Mouse (Mus musculus) liver, postnatal 0 days (tissue): ENCODE results near the gene Tinagl1. TPM values are rescaled to one million over a fixed set of nuclear protein-coding genes. Genes with fewer than 3 reads are reported as not detected.

Source experiments
- ATAC-seq: fragments of 200-750 bp; cut with Nextera tagmentation; 2 replicates; pipeline ENCODE4 v1.8.0; 2017; ENCODE audit warnings: mild to moderate bottlenecking, moderate library complexity
- DNase-seq: peaks from one replicate; pipeline ENCODE4 v3.0.0-alpha.2; 2016
- H3K27ac ChIP-seq: fragments of 300-500 bp; sonication (generic); 2 replicates; pipeline ENCODE4 v1.5.1; 2014; ENCODE audit warnings: antibody characterized with exemption, moderate library complexity, mild to moderate bottlenecking, low read depth
- H3K27me3 ChIP-seq: fragments of 300-500 bp; sonication (generic); 2 replicates; pipeline ENCODE4 v1.6.1; 2014; ENCODE audit warnings: low read length, control low read depth, mixed read lengths; ENCODE audit not compliant: insufficient read depth
- H3K36me3 ChIP-seq: fragments of 300-500 bp; sonication (generic); replicated peaks from 2 replicates; pipeline ENCODE4 v1.6.1; 2014; ENCODE audit warnings: mild to moderate bottlenecking, control low read depth, low read length, moderate library complexity, mixed read lengths; ENCODE audit not compliant: insufficient read depth
- H3K4me1 ChIP-seq: fragments of 300-500 bp; sonication (generic); 2 replicates; pipeline ENCODE4 v1.6.1; 2014; ENCODE audit warnings: antibody characterized with exemption, mild to moderate bottlenecking, control low read depth; ENCODE audit not compliant: insufficient read depth
- H3K4me2 ChIP-seq: fragments of 300-500 bp; sonication (generic); 2 replicates; pipeline ENCODE4 v1.6.1; 2014; ENCODE audit warnings: low read depth, mild to moderate bottlenecking, low read length, moderate library complexity, mixed read lengths
- H3K4me3 ChIP-seq: fragments of 300-500 bp; sonication (generic); 2 replicates; pipeline ENCODE4 v1.5.1; 2014; ENCODE audit warnings: low read depth, low read length
- H3K9ac ChIP-seq: fragments of 300-500 bp; sonication (generic); replicated peaks from 2 replicates; pipeline ENCODE4 v1.6.1; 2014; ENCODE audit warnings: mild to moderate bottlenecking, moderate library complexity
- H3K9me3 ChIP-seq: fragments of 300-500 bp; sonication (generic); 2 replicates; pipeline ENCODE4 v1.6.1; 2016; ENCODE audit warnings: mild to moderate bottlenecking, control low read depth, low read length, mixed read lengths
- CTCF ChIP-seq: sonication (generic); IDR thresholded peaks from 2 replicates; pipeline ENCODE4 v1.5.1; 2016; ENCODE audit warnings: antibody characterized with exemption, low read depth
- EP300 ChIP-seq: IDR thresholded peaks from 2 replicates; pipeline ENCODE4 v1.6.1; 2016; ENCODE audit warnings: antibody characterized with exemption, low read depth, mild to moderate bottlenecking
- WGBS: fragments of 180-500 bp; shearing (Covaris S2); extraction: QIAGEN DNeasy Blood & Tissue Kit; methylation state at CpG from one replicate; pipeline ENCODE4 v1.1.7; 2014; ENCODE audit not compliant: insufficient replicate concordance; 5-methylcytosine and 5-hydroxymethylcytosine counted together
- polyA plus RNA-seq: library from polyadenylated mRNA; unstranded; fragments of >200 nt; fragmentation: Nextera tagmentation; extraction: Ambion mirVana; gene quantifications from 2 replicates; pipeline ENCODE4 v1.2.1, GENCODE M21; 2015

Gene Tinagl1
- polyA plus RNA-seq, 1 experiment from 2014 or later, result 22.9 TPM

DNA sequence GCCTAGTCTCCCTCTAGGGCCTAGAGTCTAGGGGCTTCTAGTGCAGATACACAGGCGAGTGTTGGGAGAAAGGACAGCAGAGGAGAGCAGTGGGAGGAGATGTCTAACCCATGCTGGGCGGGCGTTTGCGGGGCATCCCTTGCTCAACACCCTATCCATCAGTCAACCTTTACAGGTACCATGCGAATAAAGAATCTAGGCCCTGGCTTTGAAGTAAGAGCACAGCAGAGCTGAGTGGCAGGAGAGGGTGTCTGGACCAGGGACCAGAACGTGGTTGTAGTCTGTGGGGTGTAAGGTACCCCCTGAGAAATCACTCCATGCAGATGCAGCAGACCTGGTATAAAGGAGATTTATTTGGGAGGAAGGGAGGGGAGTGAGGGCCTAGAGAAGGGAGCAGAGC, 10.8 kb downstream of the Tinagl1 start:
- ATAC-seq (no peak), DNase-seq (no peak)
- peaks cover 18% of the 10 kb centered on the region for H3K4me1 ChIP-seq
- no peaks in the 10 kb centered on the region for H3K9me3 ChIP-seq
- H3K4me3 ChIP-seq, result no peak overlapping the region
- H3K9ac ChIP-seq, result no peak overlapping the region
- no peak overlapping the region for H3K4me2 ChIP-seq
- peaks cover 10% of the 10 kb centered on the region for H3K27me3 ChIP-seq
- TF ChIP-seq EP300, result no peak
- TF ChIP-seq CTCF, result no peak
- 0 out of 2 replicates have a peak overlapping the region, but pooled peaks have one; percentile 6 for H3K27ac ChIP-seq
- WGBS, result 72% methylated on average over 6 of the region's 6 CpGs
- H3K36me3 ChIP-seq, result peaks cover 7% of the 10 kb centered on the region

DNA sequence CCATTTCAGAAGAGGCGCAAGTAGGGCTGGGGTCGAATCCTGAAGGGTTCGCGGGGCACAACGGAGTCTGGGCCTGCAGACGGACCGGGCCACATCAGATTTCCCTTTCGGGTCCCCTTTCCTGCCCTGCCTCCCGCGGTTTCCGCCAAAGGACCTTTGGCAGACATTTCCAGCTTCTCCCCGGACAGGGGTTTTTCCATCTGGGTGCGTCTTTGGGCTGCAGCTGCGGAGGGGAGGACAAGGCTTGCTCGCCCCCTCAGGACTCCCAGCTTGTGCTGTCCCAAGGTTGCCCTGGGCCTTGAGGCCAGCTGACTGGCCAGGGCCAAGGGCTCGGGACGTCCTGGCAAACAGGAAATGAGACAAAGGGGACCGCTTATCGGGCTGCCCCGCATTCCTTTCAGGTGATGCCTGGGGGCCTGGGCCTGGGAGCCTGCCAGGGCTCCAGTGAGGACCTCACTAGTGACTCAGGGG, 11.5 kb downstream of the Tinagl1 start:
- Histone ChIP-seq H3K4me1 (peaks cover 16% of the 10 kb centered on the region), H3K27ac (peak overlapping the region; percentile 16; the same call in 1 of the 2 replicates), H3K27me3 (peaks cover 10% of the 10 kb centered on the region), H3K36me3 (peaks cover 7% of the 10 kb centered on the region), H3K4me3 (no peak overlapping the region), H3K9me3 (no peaks in the 10 kb centered on the region), H3K4me2 (peak overlapping the region; percentile 53), H3K9ac (peak overlapping the region; percentile 27; the same call in 1 of the 2 replicates)
- ATAC-seq (peak; percentile 47; the same call in 1 of the 2 replicates), DNase-seq (no peak)
- TF ChIP-seq EP300, result no peak; the same call in 1 of the 2 replicates
- WGBS, result 10% methylated on average over 18 of the region's 20 CpGs

DNA sequence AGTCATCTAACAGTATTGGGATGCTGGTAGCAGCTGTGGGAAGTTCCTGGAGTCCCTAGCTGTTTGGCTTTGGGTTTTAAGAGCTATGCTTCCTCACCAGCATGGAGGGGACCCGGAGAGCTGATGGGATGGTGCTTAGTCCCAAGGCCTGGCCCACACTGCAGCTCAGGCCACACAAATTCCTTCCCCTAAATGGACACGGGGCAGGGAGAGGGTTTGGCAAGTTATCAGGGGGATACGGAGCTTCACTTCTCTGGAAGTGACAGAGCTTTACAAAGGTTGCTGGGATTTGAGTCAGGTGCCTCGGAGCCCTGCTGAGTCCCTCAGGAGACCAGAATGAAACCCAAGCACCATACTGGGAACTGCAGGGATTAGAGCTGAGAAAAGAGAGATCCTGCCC, 13.6 kb downstream of the Tinagl1 start:
- H3K9me3 ChIP-seq, result no peaks in the 10 kb centered on the region
- H3K4me1 ChIP-seq, result peaks cover 7% of the 10 kb centered on the region
- DNase-seq, result no peak
- peaks cover 10% of the 10 kb centered on the region for H3K27me3 ChIP-seq
- no peak overlapping the region for H3K27ac ChIP-seq
- 54% methylated on average over 4 of the region's 4 CpGs for WGBS
- H3K9ac ChIP-seq, result no peak overlapping the region
- H3K36me3 ChIP-seq, result peaks cover 7% of the 10 kb centered on the region
- no peak for ATAC-seq
- no peak for TF ChIP-seq CTCF
- no peak for TF ChIP-seq EP300
- H3K4me2 ChIP-seq, result no peak overlapping the region
- H3K4me3 ChIP-seq, result no peak overlapping the region

DNA sequence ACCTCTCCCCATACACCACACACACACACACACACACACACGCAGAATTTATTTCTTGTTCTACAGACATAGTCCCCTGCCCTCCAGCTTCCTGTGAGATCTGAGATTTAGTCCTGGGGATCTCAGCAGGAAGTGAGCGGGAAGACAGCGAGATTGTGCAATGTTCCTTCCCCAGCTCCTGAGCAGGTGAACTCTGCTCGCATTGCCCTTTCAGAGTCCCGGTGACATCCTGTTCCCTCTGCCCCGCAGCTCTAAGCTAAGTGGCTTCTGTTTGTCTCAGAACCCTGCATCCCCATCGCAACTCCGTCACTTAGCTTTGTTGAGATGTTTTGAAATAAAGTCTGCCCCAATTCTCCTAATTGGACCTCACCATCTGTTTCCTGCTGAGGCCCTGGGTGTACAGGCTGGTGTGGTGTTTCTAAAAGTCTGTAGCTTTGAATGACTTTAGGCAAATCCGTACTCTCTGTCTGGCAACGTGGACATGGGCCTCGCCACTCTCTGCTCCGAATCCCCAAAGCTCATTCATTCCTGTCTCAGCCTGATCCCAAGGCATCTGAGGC, 18.0 kb downstream of the Tinagl1 start:
- ATAC-seq, result no peak
- H3K9ac ChIP-seq, result no peak overlapping the region
- no peak overlapping the region for H3K4me2 ChIP-seq
- no peak for TF ChIP-seq CTCF
- no peak for TF ChIP-seq EP300
- no peaks in the 10 kb centered on the region for H3K36me3 ChIP-seq
- no peaks in the 10 kb centered on the region for H3K9me3 ChIP-seq
- WGBS, result 32% methylated on average over 12 of the region's 12 CpGs
- no peak for DNase-seq
- no peaks in the 10 kb centered on the region for H3K4me1 ChIP-seq
- peaks cover 5% of the 10 kb centered on the region for H3K27me3 ChIP-seq
- H3K4me3 ChIP-seq, result no peak overlapping the region
- no peak overlapping the region for H3K27ac ChIP-seq

DNA sequence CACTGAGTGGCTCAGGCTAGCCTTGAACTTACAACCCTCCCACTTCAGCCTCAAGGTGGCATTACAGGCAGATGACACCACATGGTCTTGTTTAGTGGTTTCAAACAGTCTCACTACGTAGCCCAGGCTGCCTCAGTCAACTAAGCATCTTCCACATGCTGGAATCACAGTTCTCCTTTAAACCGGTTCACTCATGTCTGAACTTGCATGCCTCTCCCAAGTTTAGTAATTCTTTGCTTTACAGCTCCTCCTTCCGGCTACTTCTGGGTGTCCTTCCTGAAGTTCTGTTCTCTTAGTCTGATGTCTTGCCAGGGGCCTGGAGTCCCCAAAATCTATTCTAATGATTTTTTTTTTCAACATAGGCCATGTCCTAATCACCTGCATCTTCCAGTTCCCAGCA, 20.7 kb downstream of the Tinagl1 start:
- Histone ChIP-seq H3K27me3 (peaks cover 5% of the 10 kb centered on the region), H3K9me3 (no peaks in the 10 kb centered on the region), H3K9ac (no peak overlapping the region), H3K36me3 (no peaks in the 10 kb centered on the region), H3K4me1 (no peaks in the 10 kb centered on the region), H3K4me3 (no peak overlapping the region), H3K4me2 (no peak overlapping the region), H3K27ac (no peak overlapping the region)
- WGBS, result 68% methylated on average over 3 of the region's 3 CpGs
- DNase-seq (no peak), ATAC-seq (no peak)
- TF ChIP-seq CTCF (no peak), EP300 (no peak)

DNA sequence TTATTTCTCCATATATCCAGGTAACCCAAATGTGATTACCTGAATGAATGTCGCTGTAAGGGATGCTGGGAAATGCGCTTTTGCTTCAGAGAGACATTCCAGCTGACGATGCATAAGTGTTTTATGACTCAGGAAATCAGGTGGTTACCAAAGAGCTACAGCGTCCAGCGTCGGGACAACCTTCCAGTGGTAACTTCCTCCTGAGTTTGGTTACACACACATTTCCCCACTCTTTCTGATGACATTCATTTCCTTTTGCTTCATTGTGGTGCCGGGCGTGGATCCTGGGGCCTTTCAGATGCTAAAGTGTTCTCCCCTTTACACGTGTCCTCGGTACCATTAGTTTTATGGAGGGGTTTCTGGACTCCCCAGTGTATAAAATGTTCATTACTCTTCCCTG, 26.5 kb downstream of the Tinagl1 start:
- Histone ChIP-seq H3K4me2 (no peak overlapping the region), H3K9ac (no peak overlapping the region)
- DNase-seq, result no peak

DNA sequence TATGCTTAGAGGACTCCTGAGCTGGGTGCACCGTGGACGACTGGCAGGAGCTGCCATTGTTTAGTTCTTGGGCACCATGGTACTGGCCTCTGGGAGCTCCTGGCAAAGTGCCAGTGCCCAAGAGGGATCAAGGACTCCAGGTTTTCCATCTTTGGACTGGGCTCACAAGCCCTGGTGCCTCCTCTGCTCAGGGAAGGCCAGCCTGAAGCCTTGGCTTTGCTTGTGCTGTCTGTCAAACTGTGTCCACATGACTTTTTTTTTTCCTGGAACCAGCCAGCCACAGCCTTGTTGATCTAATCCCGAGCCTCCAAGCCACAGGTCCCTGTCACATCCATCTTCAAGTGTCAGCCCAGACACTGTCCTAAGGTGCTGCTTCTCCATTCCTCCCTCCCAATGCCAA, 33.1 kb downstream of the Tinagl1 start:
- Histone ChIP-seq H3K4me2 (no peak overlapping the region), H3K9ac (no peak overlapping the region), H3K27ac (no peak overlapping the region), H3K4me3 (no peak overlapping the region), H3K36me3 (no peaks in the 10 kb centered on the region), H3K9me3 (peaks cover 3% of the 10 kb centered on the region; the same call in 1 of the 2 replicates), H3K27me3 (peaks cover 50% of the 10 kb centered on the region), H3K4me1 (peaks cover 8% of the 10 kb centered on the region; the same call in 1 of the 2 replicates)
- DNase-seq (no peak), ATAC-seq (no peak)
- TF ChIP-seq EP300, result no peak
- no peak for TF ChIP-seq CTCF
- 56% methylated on average over 3 of the region's 3 CpGs for WGBS

More for the DNA sequence above, 26.5 kb downstream of the Tinagl1 start:
- no peak for TF ChIP-seq CTCF
- Histone ChIP-seq H3K36me3 (no peaks in the 10 kb centered on the region), H3K9me3 (peaks cover 3% of the 10 kb centered on the region; the same call in 1 of the 2 replicates), H3K4me3 (no peak overlapping the region), H3K27ac (no peak overlapping the region), H3K4me1 (no peaks in the 10 kb centered on the region; the same call in 1 of the 2 replicates), H3K27me3 (peaks cover 5% of the 10 kb centered on the region)
- no peak for ATAC-seq
- 35% methylated on average over 10 of the region's 10 CpGs for WGBS
